Mouse (Mus musculus) bone marrow, adult 2 months (tissue): ENCODE data around the gene Rai1.

Experiments used
- CTCF ChIP-seq: fragments of 200-500 bp; IDR thresholded peaks from 2 replicates; pipeline ENCODE4 v1.5.1; 2011; ENCODE audit warnings: low read length, control low read depth; ENCODE audit not compliant: control insufficient read depth, insufficient read depth
- POLR2A ChIP-seq: fragments of 200-500 bp; IDR thresholded peaks from 2 replicates; pipeline ENCODE4 v1.6.1; 2011; ENCODE audit warnings: low read depth, mild to moderate bottlenecking, control low read depth, low read length, borderline replicate concordance; ENCODE audit not compliant: control insufficient read depth

- TF ChIP-seq CTCF (no peak), POLR2A (0 out of 2 replicates have a peak, but pooled peaks have one; percentile 15)
These were observed 9.6 kb downstream of the Rai1 start for GRCm38 (mm10) chr11:60114296-60115023.
